Mouse (Mus musculus) midbrain, postnatal 0 days (tissue): ENCODE results near the gene Zc3h12c. TPM values are rescaled to one million over a fixed set of nuclear protein-coding genes. Genes with fewer than 3 reads are reported as not detected.

ENCODE experiments used
- ATAC-seq: fragments of 200-750 bp; cut with Nextera tagmentation; 2 replicates; pipeline ENCODE4 v1.8.0; 2017; ENCODE audit warnings: moderate number of reproducible peaks, mild to moderate bottlenecking, moderate TSS enrichment, moderate library complexity; ENCODE audit not compliant: low FRiP score
- DNase-seq: peaks from one replicate; pipeline ENCODE4 v3.0.0-alpha.2; 2015; ENCODE audit warnings: low spot score
- H3K27ac ChIP-seq: fragments of 300-500 bp; sonication (generic); 2 replicates; pipeline ENCODE4 v1.5.1; 2014; ENCODE audit warnings: low read depth, mild to moderate bottlenecking, low read length, mixed read lengths
- H3K27me3 ChIP-seq: fragments of 300-500 bp; sonication (generic); 2 replicates; pipeline ENCODE4 v1.6.1; 2014; ENCODE audit warnings: low read length, control low read depth, mixed read lengths; ENCODE audit not compliant: insufficient read depth
- H3K36me3 ChIP-seq: fragments of 300-500 bp; sonication (generic); 2 replicates; pipeline ENCODE4 v1.6.1; 2014; ENCODE audit warnings: low read length, control low read depth, mixed read lengths; ENCODE audit not compliant: insufficient read depth
- H3K4me1 ChIP-seq: fragments of 300-500 bp; sonication (generic); 2 replicates; pipeline ENCODE4 v1.6.1; 2014; ENCODE audit warnings: mild to moderate bottlenecking, control low read depth, antibody characterized with exemption, low read length, mixed read lengths; ENCODE audit not compliant: insufficient read depth
- H3K4me2 ChIP-seq: fragments of 300-500 bp; sonication (generic); 2 replicates; pipeline ENCODE4 v1.6.1; 2014; ENCODE audit warnings: low read depth, mild to moderate bottlenecking, low read length, mixed read lengths; ENCODE audit not compliant: poor library complexity, severe bottlenecking
- H3K4me3 ChIP-seq: fragments of 300-500 bp; sonication (generic); 2 replicates; pipeline ENCODE4 v1.5.1; 2014; ENCODE audit warnings: low read depth, mild to moderate bottlenecking, low read length, moderate library complexity
- H3K9ac ChIP-seq: fragments of 300-500 bp; sonication (generic); replicated peaks from 2 replicates; pipeline ENCODE4 v1.6.1; 2014; ENCODE audit warnings: mild to moderate bottlenecking, low read length, moderate library complexity, mixed read lengths; ENCODE audit not compliant: poor library complexity, severe bottlenecking
- H3K9me3 ChIP-seq: fragments of 300-500 bp; sonication (generic); 2 replicates; pipeline ENCODE4 v1.6.1; 2016; ENCODE audit warnings: low read length, control low read depth
- CTCF ChIP-seq: IDR thresholded peaks from 2 replicates; pipeline ENCODE4 v1.5.1; 2016; ENCODE audit warnings: antibody characterized with exemption, mild to moderate bottlenecking
- WGBS: fragments of 180-500 bp; shearing (Covaris S2); extraction: QIAGEN DNeasy Blood & Tissue Kit; methylation state at CpG from one replicate; pipeline ENCODE4 v1.1.7; 2014; 5-methylcytosine and 5-hydroxymethylcytosine counted together
- polyA plus RNA-seq: library from polyadenylated mRNA; unstranded; fragments of >200 nt; fragmentation: Nextera tagmentation; extraction: Ambion mirVana; gene quantifications from 2 replicates; pipeline ENCODE4 v1.2.1, GENCODE M21; 2015
- total RNA-seq: library from RNA; depleted of rRNA; stranded (reverse); fragments of >200 nt; gene quantifications from 2 replicates; pipeline ENCODE4 v1.2.3, GENCODE M21; 2014

Zc3h12c gene
- total and polyA plus RNA-seq, 2 experiments from 2014 or later: 3.4 to 13.4 TPM

DNA sequence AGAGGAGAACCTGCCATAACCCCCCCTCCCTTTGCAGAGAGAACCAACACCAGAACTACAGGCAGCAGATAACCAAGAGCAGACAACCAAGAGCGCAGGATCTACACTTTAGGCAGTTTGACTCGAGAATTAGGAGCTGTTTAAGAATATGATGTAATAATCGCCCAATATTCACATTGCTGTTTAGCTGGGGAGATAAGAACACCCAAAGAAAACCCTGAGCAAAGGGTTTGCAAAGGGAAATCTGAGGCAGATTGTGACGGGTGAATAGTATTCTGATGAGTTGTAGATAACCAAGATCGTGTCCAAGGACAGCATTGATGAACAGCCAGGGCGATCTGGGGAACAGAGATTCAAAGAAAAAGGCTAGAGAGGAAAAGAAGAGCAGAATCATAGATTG lies 2.3 kb upstream of the Zc3h12c start:
- Histone ChIP-seq H3K9me3 (no peaks in the 10 kb centered on the region), H3K27ac (no peak overlapping the region), H3K36me3 (no peaks in the 10 kb centered on the region), H3K9ac (no peak overlapping the region), H3K4me3 (no peak overlapping the region), H3K4me1 (0 out of 2 replicates have a peak, but pooled peaks cover 3% of the 10 kb centered on the region), H3K4me2 (no peak overlapping the region), H3K27me3 (no peaks in the 10 kb centered on the region)
- 88% methylated on average over 6 of the region's 6 CpGs for WGBS
- ATAC-seq (no peak), DNase-seq (no peak)
- TF ChIP-seq CTCF: no peak

DNA sequence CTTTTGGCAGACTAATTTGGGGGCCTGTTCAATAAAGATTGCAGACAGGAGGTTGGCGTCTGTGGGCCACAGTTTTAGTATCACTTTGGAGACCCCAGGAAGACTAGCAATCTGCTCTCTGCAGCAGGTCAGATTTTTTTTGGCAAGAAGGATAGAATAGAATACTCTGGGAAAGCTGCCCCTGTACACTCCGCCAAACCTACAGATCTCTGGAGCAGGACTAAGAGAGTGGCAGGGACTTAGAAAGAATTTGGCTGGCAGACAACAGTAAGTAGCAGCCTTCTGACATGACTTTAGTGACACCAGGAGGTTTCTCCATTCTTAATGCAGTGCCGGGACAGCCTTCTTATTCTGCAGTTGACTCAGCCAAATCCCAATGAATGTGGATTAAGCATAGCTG lies 1.8 kb upstream of the Zc3h12c start:
- no peaks in the 10 kb centered on the region for H3K36me3 ChIP-seq
- no peak overlapping the region for H3K9ac ChIP-seq
- H3K4me3 ChIP-seq: no peak overlapping the region
- ATAC-seq (no peak), DNase-seq (peak; percentile 53)
- H3K27me3 ChIP-seq: no peaks in the 10 kb centered on the region
- no peak for TF ChIP-seq CTCF
- WGBS: 52% methylated on average over 3 of the region's 3 CpGs
- no peak overlapping the region for H3K4me2 ChIP-seq
- H3K27ac ChIP-seq: no peak overlapping the region
- no peaks in the 10 kb centered on the region for H3K9me3 ChIP-seq
- H3K4me1 ChIP-seq: 0 out of 2 replicates have a peak, but pooled peaks cover 3% of the 10 kb centered on the region

- DNase-seq: peak; percentile 91
- Histone ChIP-seq H3K4me2 (peak overlapping the region; percentile 67), H3K4me1 (0 out of 2 replicates have a peak, but pooled peaks cover 3% of the 10 kb centered on the region), H3K4me3 (peak overlapping the region; percentile 95), H3K27me3 (no peaks in the 10 kb centered on the region), H3K9ac (peak overlapping the region; percentile 99), H3K27ac (peak overlapping the region; percentile 99), H3K36me3 (no peaks in the 10 kb centered on the region), H3K9me3 (no peaks in the 10 kb centered on the region)
- peak; percentile 93 for ATAC-seq
- TF ChIP-seq CTCF: peak; percentile 68
- under 1% methylated on average over 29 of the region's 34 CpGs for WGBS
These were observed 406 bp upstream of the Zc3h12c start for GRCm38 (mm10) chr9:52168686-52169270.

DNA sequence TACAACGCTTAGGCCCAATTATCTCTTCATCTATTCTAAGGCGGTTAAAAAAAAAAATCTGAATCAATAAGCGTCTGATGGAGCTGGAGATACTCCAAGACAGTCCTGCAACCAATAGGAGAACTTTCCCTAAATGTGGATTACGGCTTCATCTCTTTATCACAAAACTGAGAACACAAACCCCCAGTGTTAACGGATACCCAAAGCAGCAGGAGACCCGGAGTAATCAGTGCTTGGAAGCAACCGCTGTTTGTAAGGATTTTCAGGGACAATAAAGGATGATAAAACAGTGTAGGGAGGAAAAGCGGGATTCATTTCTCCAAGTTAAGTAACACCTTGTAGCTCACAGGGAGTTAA lies 888 bp downstream of the Zc3h12c start:
- no peaks in the 10 kb centered on the region for H3K27me3 ChIP-seq
- ATAC-seq: no peak

GRCm38 (mm10) chr9:52167084-52167483 lies 1.3 kb downstream of the Zc3h12c start:
- Histone ChIP-seq H3K27ac (peak overlapping the region; percentile 99; the same call in 1 of the 2 replicates), H3K4me3 (peak overlapping the region; percentile 95), H3K9ac (peak overlapping the region; percentile 99; the same call in 1 of the 2 replicates), H3K27me3 (no peaks in the 10 kb centered on the region), H3K4me2 (peak overlapping the region; percentile 67), H3K4me1 (0 out of 2 replicates have a peak, but pooled peaks cover 3% of the 10 kb centered on the region), H3K9me3 (no peaks in the 10 kb centered on the region), H3K36me3 (no peaks in the 10 kb centered on the region)
- 3% methylated on average over 3 of the region's 3 CpGs for WGBS
- no peak for TF ChIP-seq CTCF
- DNase-seq (no peak), ATAC-seq (no peak)

More for the DNA sequence above, 888 bp downstream of the Zc3h12c start:
- H3K4me1 ChIP-seq: 0 out of 2 replicates have a peak, but pooled peaks cover 3% of the 10 kb centered on the region
- TF ChIP-seq CTCF: no peak
- peak overlapping the region; percentile 95 for H3K4me3 ChIP-seq
- peak overlapping the region; percentile 99 for H3K9ac ChIP-seq
- H3K4me2 ChIP-seq: peak overlapping the region; percentile 67
- DNase-seq: peak; percentile 58
- 2% methylated on average over 8 of the region's 8 CpGs for WGBS
- H3K36me3 ChIP-seq: no peaks in the 10 kb centered on the region
- H3K9me3 ChIP-seq: no peaks in the 10 kb centered on the region
- H3K27ac ChIP-seq: peak overlapping the region; percentile 99

GRCm38 (mm10) chr9:52165706-52166090 lies 2.7 kb downstream of the Zc3h12c start:
- Histone ChIP-seq H3K4me2 (no peak overlapping the region), H3K27ac (no peak overlapping the region), H3K4me1 (0 out of 2 replicates have a peak, but pooled peaks cover 3% of the 10 kb centered on the region), H3K36me3 (no peaks in the 10 kb centered on the region), H3K9ac (no peak overlapping the region), H3K4me3 (no peak overlapping the region), H3K9me3 (no peaks in the 10 kb centered on the region), H3K27me3 (no peaks in the 10 kb centered on the region)
- DNase-seq: no peak
- ATAC-seq: no peak
- 97% methylated on average over 3 of the region's 3 CpGs for WGBS
- TF ChIP-seq CTCF: no peak
